Mouse (Mus musculus) inflammation-experienced regulatory T-cells, adult 6 months (primary cell): ENCODE data around the gene Smyd3. TPM values are rescaled to one million over a fixed set of nuclear protein-coding genes. Genes with fewer than 3 reads are reported as not detected.

Source experiments
- ATAC-seq: one replicate; pipeline ENCODE4 v1.8.0; 2017
- polyA plus RNA-seq, 3 experiments: library from polyadenylated mRNA; unstranded; fragments of 100-300 nt; shearing (Covaris generic); gene quantifications; one replicate each; pipeline ENCODE4 v1.2.1; 2017

Smyd3 gene
- polyA plus RNA-seq, 3 experiments from 2014 or later, result 17.9 to 46.5 (median 40.8) TPM

- ATAC-seq, result no peak
Measured at GRCm38 (mm10) chr1:179458987-179459368, 58.9 kb downstream of the Smyd3 start.

GRCm38 (mm10) chr1:179458236-179458986 is 59.4 kb downstream of the Smyd3 start:
- no peak for ATAC-seq

GRCm38 (mm10) chr1:179454600-179454999 is 63.2 kb downstream of the Smyd3 start:
- ATAC-seq, result no peak

- ATAC-seq, result no peak
Measured at GRCm38 (mm10) chr1:179451211-179451610, 66.6 kb downstream of the Smyd3 start.

GRCm38 (mm10) chr1:179446845-179447212 is 71.0 kb downstream of the Smyd3 start:
- ATAC-seq, result no peak

GRCm38 (mm10) chr1:179446127-179446844 is 71.6 kb downstream of the Smyd3 start:
- no peak for ATAC-seq

GRCm38 (mm10) chr1:179443835-179444234 is 74.0 kb downstream of the Smyd3 start:
- no peak for ATAC-seq

- ATAC-seq, result no peak
Measured at GRCm38 (mm10) chr1:179443423-179443822, 74.4 kb downstream of the Smyd3 start.

- ATAC-seq, result no peak
Measured at GRCm38 (mm10) chr1:179436596-179436995, 81.2 kb downstream of the Smyd3 start.

- no peak for ATAC-seq
Measured at GRCm38 (mm10) chr1:179434443-179435260, 83.2 kb downstream of the Smyd3 start.

GRCm38 (mm10) chr1:179433828-179434227 is 84.0 kb downstream of the Smyd3 start:
- no peak for ATAC-seq

GRCm38 (mm10) chr1:179433355-179433754 is 84.5 kb downstream of the Smyd3 start:
- no peak for ATAC-seq

GRCm38 (mm10) chr1:179430077-179430476 is 87.8 kb downstream of the Smyd3 start:
- ATAC-seq, result no peak

- ATAC-seq, result no peak
Measured at GRCm38 (mm10) chr1:179424879-179425472, 92.9 kb downstream of the Smyd3 start.

GRCm38 (mm10) chr1:179419091-179419490 is 98.8 kb downstream of the Smyd3 start:
- no peak for ATAC-seq

GRCm38 (mm10) chr1:179408086-179408485 is 109.8 kb downstream of the Smyd3 start:
- no peak for ATAC-seq

- ATAC-seq, result no peak
Measured at GRCm38 (mm10) chr1:179400835-179401234, 117.0 kb downstream of the Smyd3 start.

- no peak for ATAC-seq
Measured at GRCm38 (mm10) chr1:179398639-179399038, 119.2 kb downstream of the Smyd3 start.

GRCm38 (mm10) chr1:179386237-179386975 is 131.4 kb downstream of the Smyd3 start:
- ATAC-seq, result no peak

- no peak for ATAC-seq
Measured at GRCm38 (mm10) chr1:179385691-179386090, 132.2 kb downstream of the Smyd3 start.

GRCm38 (mm10) chr1:179384296-179384695 is 133.5 kb downstream of the Smyd3 start:
- ATAC-seq, result no peak

- no peak for ATAC-seq
Measured at GRCm38 (mm10) chr1:179378102-179378501, 139.7 kb downstream of the Smyd3 start.
